In the genomic region with DNA sequence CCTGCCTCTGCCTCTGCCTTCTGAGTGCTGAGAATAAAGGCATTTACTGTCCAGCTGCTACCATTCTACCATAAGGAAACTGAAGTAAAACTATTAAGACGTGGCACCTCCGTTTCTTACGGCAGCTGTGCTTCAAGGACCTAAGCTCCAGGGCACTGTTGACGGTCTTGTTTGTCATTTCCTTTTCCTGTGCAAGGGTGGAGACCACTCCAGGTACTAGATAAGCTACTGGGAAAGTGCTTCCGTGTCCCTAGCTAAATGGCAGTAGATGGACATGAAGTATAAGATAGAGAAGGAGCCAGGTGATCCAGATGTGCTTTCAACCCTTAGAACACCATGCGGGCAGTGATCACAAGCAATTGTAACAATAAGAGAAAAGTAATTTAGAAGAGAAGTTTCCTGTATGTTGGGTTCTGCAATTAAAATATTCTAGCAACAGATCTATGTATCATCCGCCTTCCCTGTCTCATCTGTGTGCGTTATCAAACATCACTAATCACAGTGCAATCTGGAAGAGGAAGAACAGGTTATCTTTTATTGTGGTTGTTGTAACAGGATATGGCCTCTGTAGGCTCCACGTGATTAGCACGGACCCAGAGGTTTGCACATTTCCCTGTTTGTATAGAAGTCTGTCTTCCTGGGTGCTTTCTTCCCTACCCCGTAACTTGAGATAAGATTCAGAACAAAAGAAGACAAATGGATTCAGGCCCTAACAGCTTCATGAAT, we compare ENCODE assay signal across 23 mouse cellular contexts. TPM values are rescaled to one million over a fixed set of nuclear protein-coding genes. Genes with fewer than 3 reads are reported as not detected.
DNase-seq lines count a peak whose midpoint lies in the region; ATAC-seq and TF ChIP-seq lines count a peak whose summit lies in the region.
"Had no signal": no experiment of that assay in that cellular context is flagged by ENCODE, and none has a peak within 500 bp of the region (broad histone marks: within the 10 kb centered on the region; RNA-seq: fewer than 3 reads in every experiment).

No protein-coding gene starts in this region.

- H3K36me3 ChIP-seq in heart, embryonic 15.5 days, result peaks cover 26% of the 10 kb centered on the region
- peaks cover 28% of the 10 kb centered on the region for H3K36me3 ChIP-seq in liver, embryonic 14.5 days (replicated peaks; ENCODE audit: control insufficient read depth, insufficient read depth, low read depth)
- peaks cover 9% of the 10 kb centered on the region; the same call in 1 of the 2 replicates for H3K36me3 ChIP-seq in stomach, postnatal 0 days (ENCODE audit: control insufficient read depth, insufficient read depth, low read length)
- peaks cover 50% of the 10 kb centered on the region for H3K36me3 ChIP-seq in midbrain, embryonic 13.5 days

- H3K9ac ChIP-seq in heart, embryonic 15.5 days, result no peak overlapping the region
- peak overlapping the region; percentile 9; the same call in 1 of the 2 replicates for H3K9ac ChIP-seq in liver, embryonic 14.5 days (replicated peaks)
- no peak overlapping the region for H3K9ac ChIP-seq in stomach, postnatal 0 days (ENCODE audit: low read length)
- H3K9ac ChIP-seq in midbrain, embryonic 13.5 days (replicated peaks), result no peak overlapping the region
- H3K9ac ChIP-seq: embryonic facial prominence, embryonic 15.5 days; kidney, embryonic 15.5 days; limb, embryonic 12.5 days; lung, embryonic 15.5 days; neural tube, embryonic 15.5 days had no signal

- no peak for TF ChIP-seq CTCF in liver, embryonic 14.5 days (IDR thresholded peaks at IDR 0.05; ENCODE audit: low read depth)
- no peak for TF ChIP-seq CTCF in stomach, postnatal 0 days (IDR thresholded peaks at IDR 0.05; ENCODE audit: low read depth)

- H3K9me3 ChIP-seq in heart, embryonic 15.5 days (replicated peaks), result no peaks in the 10 kb centered on the region
- H3K9me3 ChIP-seq in liver, embryonic 14.5 days (ENCODE audit: control insufficient read depth, low read length), result no peaks in the 10 kb centered on the region
- H3K9me3 ChIP-seq in stomach, postnatal 0 days (ENCODE audit: control insufficient read depth, low read length), result no peaks in the 10 kb centered on the region
- no peaks in the 10 kb centered on the region for H3K9me3 ChIP-seq in midbrain, embryonic 13.5 days
- H3K9me3 ChIP-seq: embryonic facial prominence, embryonic 15.5 days; kidney, embryonic 15.5 days; limb, embryonic 12.5 days; lung, embryonic 15.5 days; neural tube, embryonic 15.5 days had no signal

- no peak overlapping the region for H3K4me3 ChIP-seq in heart, embryonic 15.5 days
- no peak overlapping the region for H3K4me3 ChIP-seq in liver, embryonic 14.5 days (ENCODE audit: insufficient read depth in 1 of 2, low read depth in 2 of 2, low read length in 2 of 2)
- H3K4me3 ChIP-seq in stomach, postnatal 0 days (ENCODE audit: low read depth, low read length), result no peak overlapping the region
- no peak overlapping the region for H3K4me3 ChIP-seq in midbrain, embryonic 13.5 days (replicated peaks)
- H3K4me3 ChIP-seq: kidney, embryonic 15.5 days; left cerebral cortex, adult 2 months had no signal

- H3K27ac ChIP-seq in heart, embryonic 15.5 days, result no peak overlapping the region
- no peak overlapping the region for H3K27ac ChIP-seq in liver, embryonic 14.5 days
- H3K27ac ChIP-seq in stomach, postnatal 0 days (replicated peaks), result no peak overlapping the region; the same call in 1 of the 2 replicates
- no peak overlapping the region for H3K27ac ChIP-seq in midbrain, embryonic 13.5 days
- H3K27ac ChIP-seq: embryonic facial prominence, embryonic 15.5 days; hindbrain, postnatal 0 days; kidney, embryonic 15.5 days; left cerebral cortex, adult 2 months; limb, embryonic 12.5 days; lung, embryonic 15.5 days; neural tube, embryonic 15.5 days had no signal

- H3K4me2 ChIP-seq in heart, embryonic 15.5 days, result 0 out of 2 replicates have a peak overlapping the region, but pooled peaks have one; percentile 83
- H3K4me2 ChIP-seq in liver, embryonic 14.5 days (ENCODE audit: low read depth), result peak overlapping the region; percentile 91
- H3K4me2 ChIP-seq in stomach, postnatal 0 days (replicated peaks; ENCODE audit: low read depth), result 0 out of 2 replicates have a peak overlapping the region, but pooled peaks have one; percentile 6
- H3K4me2 ChIP-seq in midbrain, embryonic 13.5 days (replicated peaks), result no peak overlapping the region
- H3K4me2 ChIP-seq: embryonic facial prominence, embryonic 15.5 days; neural tube, embryonic 15.5 days had no signal

- 70% methylated on average over 11 of the region's 11 CpGs for WGBS in heart, embryonic 15.5 days
- WGBS in liver, embryonic 14.5 days (ENCODE audit: insufficient replicate concordance), result 46% methylated on average over 11 of the region's 11 CpGs
- 70% methylated on average over 11 of the region's 11 CpGs for WGBS in stomach, postnatal 0 days
- 96% methylated on average over 11 of the region's 11 CpGs for WGBS in midbrain, embryonic 13.5 days

- no peak for TF ChIP-seq EP300 in liver, embryonic 14.5 days (IDR thresholded peaks at IDR 0.05; ENCODE audit: low read depth)
- TF ChIP-seq EP300 in stomach, postnatal 0 days (optimal IDR thresholded peaks at IDR 0.05), result no peak

- no peaks in the 10 kb centered on the region for H3K27me3 ChIP-seq in heart, embryonic 15.5 days
- H3K27me3 ChIP-seq in liver, embryonic 14.5 days (ENCODE audit: control insufficient read depth, insufficient read depth, low read length), result no peaks in the 10 kb centered on the region
- H3K27me3 ChIP-seq in stomach, postnatal 0 days (ENCODE audit: control insufficient read depth, insufficient read depth, low read length), result no peaks in the 10 kb centered on the region
- H3K27me3 ChIP-seq in midbrain, embryonic 13.5 days, result no peaks in the 10 kb centered on the region
- H3K27me3 ChIP-seq: embryonic facial prominence, embryonic 15.5 days; kidney, embryonic 15.5 days; limb, embryonic 12.5 days; lung, embryonic 15.5 days; neural tube, embryonic 15.5 days had no signal

- no peak for DNase-seq in heart, adult 8-10 months (ENCODE audit: low spot score)
- no peak for DNase-seq in liver, embryonic 14.5 days (ENCODE audit: low read depth in 3 of 3, low spot score in 3 of 3)
- DNase-seq in stomach, postnatal 0 days (ENCODE audit: low spot score), result no peak
- DNase-seq in thymus, postnatal 10 days (ENCODE audit: low spot score in 2 of 2), result no peak
- DNase-seq in gastrocnemius, postnatal 25 days, result no peak
- DNase-seq: cerebellum, postnatal 10 days; embryo, embryonic 11 days; heart, adult 11 months; right cerebral cortex, postnatal 25 days had no signal

- no peak for ATAC-seq in heart, embryonic 15.5 days (replicated peaks; ENCODE audit: insufficient number of reproducible peaks, insufficient read depth, low FRiP score, low read depth)
- peak; percentile 36 for ATAC-seq in inflammation-experienced regulatory T-cells, adult 6 months
- no peak for ATAC-seq in liver, embryonic 14.5 days (ENCODE audit: insufficient read depth)
- ATAC-seq in stomach, postnatal 0 days (ENCODE audit: low FRiP score, low TSS enrichment), result no peak
- no peak for ATAC-seq in midbrain, embryonic 13.5 days
- ATAC-seq: forebrain, embryonic 16.5 days; hindbrain, postnatal 0 days had no signal

- H3K4me1 ChIP-seq in heart, embryonic 15.5 days (replicated peaks), result peaks cover 30% of the 10 kb centered on the region
- peaks cover 19 to 23% of the 10 kb centered on the region in 2 experiments for H3K4me1 ChIP-seq in liver, embryonic 14.5 days (replicated peaks; ENCODE audit: control insufficient read depth in 2 of 2, insufficient read depth in 2 of 2, low read length in 1 of 2)
- H3K4me1 ChIP-seq in stomach, postnatal 0 days (replicated peaks; ENCODE audit: control insufficient read depth, insufficient read depth), result no peaks in the 10 kb centered on the region
- H3K4me1 ChIP-seq in midbrain, embryonic 13.5 days (replicated peaks), result peaks cover 28% of the 10 kb centered on the region

RNA-seq across cellular contexts. Expression of a gene that starts 2.1 kb away (rescaled TPM):
- polyA plus RNA-seq in heart, embryonic 15.5 days (2015; fragmentation: Nextera tagmentation; extraction: Ambion mirVana), result 14.9 and 18.4 TPM in 2 replicates
- total RNA-seq in heart, adult 8-10 months (2022), result 10 to 100 TPM; 18.9 to 23.3 (median 20.1) TPM
- polyA plus RNA-seq in inflammation-experienced regulatory T-cells, adult 6 months (2017; shearing (Covaris generic)), result 10 to 100 TPM in 2 of 3 experiments, 1 to 10 TPM in 1; 8.0 to 12.6 (median 12.5) TPM
- 6.2 and 7.9 TPM in 2 replicates for polyA plus RNA-seq in liver, embryonic 14.5 days (2012; rRNA removed)
- 6.3 and 6.5 TPM in 2 replicates for polyA plus RNA-seq in liver, embryonic 14.5 days (2014; fragmentation: Nextera tagmentation; extraction: Ambion mirVana)
- 11.1 and 11.8 TPM in 2 replicates for polyA plus RNA-seq in stomach, postnatal 0 days (2015; fragmentation: Nextera tagmentation; extraction: Ambion mirVana)
- polyA plus RNA-seq in midbrain, embryonic 13.5 days (2015; fragmentation: Nextera tagmentation; extraction: Ambion mirVana), result 25.1 and 26.2 TPM in 2 replicates
- 10 to 100 TPM in 1 of 2 experiments, 1 to 10 TPM in 1; 9.0 to 10.7 TPM for total RNA-seq in gastrocnemius, postnatal 25 days (2021)

RNA-seq across cellular contexts. Expression of a gene that starts 2.2 kb away (rescaled TPM):
- polyA plus RNA-seq in heart, embryonic 15.5 days (2015; fragmentation: Nextera tagmentation; extraction: Ambion mirVana), result 34.9 and 39.1 TPM in 2 replicates
- 10 to 100 TPM; 24.6 to 46.4 (median 32.1) TPM for total RNA-seq in heart, adult 8-10 months (2022)
- polyA plus RNA-seq in inflammation-experienced regulatory T-cells, adult 6 months (2017; shearing (Covaris generic)), result 100 to 1,000 TPM in 1 of 3 experiments, 10 to 100 TPM in 2; 89.9 to 115 (median 99.3) TPM
- polyA plus RNA-seq in liver, embryonic 14.5 days (2012; rRNA removed), result 22.1 and 23.0 TPM in 2 replicates
- 25.4 and 25.5 TPM in 2 replicates for polyA plus RNA-seq in liver, embryonic 14.5 days (2014; fragmentation: Nextera tagmentation; extraction: Ambion mirVana)
- polyA plus RNA-seq in stomach, postnatal 0 days (2015; fragmentation: Nextera tagmentation; extraction: Ambion mirVana), result 74.2 and 74.9 TPM in 2 replicates
- polyA plus RNA-seq in midbrain, embryonic 13.5 days (2015; fragmentation: Nextera tagmentation; extraction: Ambion mirVana), result 54.0 and 55.0 TPM in 2 replicates
- total RNA-seq in gastrocnemius, postnatal 25 days (2021), result 10 to 100 TPM; 20.3 to 20.6 TPM

RNA-seq across cellular contexts. Expression of a gene that starts 32.3 kb away (rescaled TPM):
- 71.1 and 82.7 TPM in 2 replicates for polyA plus RNA-seq in heart, embryonic 15.5 days (2015; fragmentation: Nextera tagmentation; extraction: Ambion mirVana)
- 10 to 100 TPM; 10.1 to 17.9 (median 13.4) TPM for total RNA-seq in heart, adult 8-10 months (2022)
- polyA plus RNA-seq in inflammation-experienced regulatory T-cells, adult 6 months (2017; shearing (Covaris generic)), result 10 to 100 TPM; 14.0 to 53.9 (median 14.9) TPM
- 31.2 and 38.7 TPM in 2 replicates for polyA plus RNA-seq in liver, embryonic 14.5 days (2012; rRNA removed)
- 30.8 and 31.3 TPM in 2 replicates for polyA plus RNA-seq in liver, embryonic 14.5 days (2014; fragmentation: Nextera tagmentation; extraction: Ambion mirVana)
- polyA plus RNA-seq in stomach, postnatal 0 days (2015; fragmentation: Nextera tagmentation; extraction: Ambion mirVana), result 53.1 and 53.8 TPM in 2 replicates
- polyA plus RNA-seq in midbrain, embryonic 13.5 days (2015; fragmentation: Nextera tagmentation; extraction: Ambion mirVana), result 253 and 274 TPM in 2 replicates
- 10 to 100 TPM in 1 of 2 experiments, 1 to 10 TPM in 1; 8.6 to 10.5 TPM for total RNA-seq in gastrocnemius, postnatal 25 days (2021)

RNA-seq across cellular contexts. Expression of a gene that starts 40.9 kb away (rescaled TPM):
- polyA plus RNA-seq in heart, embryonic 15.5 days (2015; fragmentation: Nextera tagmentation; extraction: Ambion mirVana), result not detected in 2 replicates
- total RNA-seq in heart, adult 8-10 months (2022), result not detected
- not detected for polyA plus RNA-seq in inflammation-experienced regulatory T-cells, adult 6 months (2017; shearing (Covaris generic))
- 0.07 TPM in 1 of 2 replicates, not detected in the other for polyA plus RNA-seq in liver, embryonic 14.5 days (2012; rRNA removed)
- polyA plus RNA-seq in liver, embryonic 14.5 days (2014; fragmentation: Nextera tagmentation; extraction: Ambion mirVana), result not detected in 2 replicates
- not detected in 2 replicates for polyA plus RNA-seq in stomach, postnatal 0 days (2015; fragmentation: Nextera tagmentation; extraction: Ambion mirVana)
- polyA plus RNA-seq in midbrain, embryonic 13.5 days (2015; fragmentation: Nextera tagmentation; extraction: Ambion mirVana), result not detected in 2 replicates
- total RNA-seq in gastrocnemius, postnatal 25 days (2021), result not detected
- total RNA-seq: adrenal gland, adult 18-20 months; hematopoietic stem cell, adult 5-6 weeks; hindbrain, postnatal 0 days; left cerebral cortex, adult 2 months had no signal
- polyA plus RNA-seq: embryonic facial prominence, embryonic 15.5 days; forebrain, embryonic 16.5 days; heart, embryonic 14.5 days; hindbrain, postnatal 0 days; kidney, embryonic 15.5 days; limb, embryonic 12.5 days; lung, embryonic 15.5 days; neural tube, embryonic 15.5 days had no signal
